Mouse (Mus musculus) thymus, postnatal 14 days (tissue): Measurements from ENCODE around the gene Ermard.

Source experiments
- DNase-seq: peaks from one replicate; pipeline ENCODE4 v3.0.0; 2021

Ermard gene

GRCm38 (mm10) chr17:15129630-15130287 lies 88.8 kb downstream of the Ermard start:
- no peak for DNase-seq

GRCm38 (mm10) chr17:15130288-15130656 lies 89.3 kb downstream of the Ermard start:
- DNase-seq, result no peak

- no peak for DNase-seq
These were observed 94.1 kb downstream of the Ermard start for GRCm38 (mm10) chr17:15134905-15135669.

- no peak for DNase-seq
These were observed 96.4 kb downstream of the Ermard start for GRCm38 (mm10) chr17:15137443-15137842.
